Mouse (Mus musculus): ENCODE measurements around the gene Faim. TPM values are rescaled to one million over a fixed set of nuclear protein-coding genes. Genes with fewer than 3 reads are reported as not detected.

The Faim gene
- 23.4 and 24.7 TPM in 2 replicates for total RNA-seq (2014; fragmentation: Nextera tagmentation)
- 59.9 and 86.6 TPM in 2 replicates for total RNA-seq (2017)
- polyA plus RNA-seq (2012), result 22.3 and 24.0 TPM in 2 replicates

DNA sequence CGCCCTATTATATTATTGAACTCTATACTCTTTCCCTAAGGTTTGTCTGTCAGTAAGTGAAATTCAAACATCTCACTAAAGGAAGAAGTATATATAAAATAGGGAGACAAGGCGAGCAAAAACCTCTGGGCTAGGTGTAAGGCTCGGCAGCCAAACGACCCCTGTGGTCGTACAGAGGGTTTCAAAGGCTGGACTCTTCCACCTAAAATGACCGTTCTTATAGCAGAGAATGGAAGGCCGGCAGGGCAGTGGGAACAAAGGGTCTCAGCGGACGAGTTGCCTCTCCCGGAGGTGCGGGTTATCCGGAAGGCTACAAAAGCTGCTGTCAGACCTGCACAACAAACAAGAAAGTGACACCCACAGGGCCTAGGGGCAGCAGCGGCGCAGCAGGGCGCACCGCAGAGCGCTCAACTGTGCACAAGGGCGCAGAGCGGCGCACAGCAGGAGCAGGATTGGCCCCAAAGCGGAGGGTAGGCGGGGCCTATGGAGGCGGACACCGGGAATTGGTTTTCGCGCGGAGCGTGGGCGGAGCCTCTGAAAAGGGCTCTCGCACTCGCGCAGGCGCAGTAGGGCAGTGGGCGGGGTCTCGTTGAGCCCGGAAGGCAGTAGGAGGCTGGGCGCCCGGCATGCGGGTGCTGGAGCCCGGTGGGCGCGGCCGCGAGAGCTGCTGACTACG lies at the start of gene Faim:
Faim (plus strand) TSS at position 574 of the 676 bp plus-strand sequence.
- Histone ChIP-seq H3K36me3 (replicated peaks) (peaks cover 4% of the 10 kb centered on the region), H3K9me3 (replicated peaks) (no peaks in the 10 kb centered on the region), H3K4me3 (ENCODE audit: low read depth, low read length) (peak within 1 kb of the TSS; percentile 96), H3K27me3 (ENCODE audit: insufficient read depth, low read length) (peaks cover 12% of the 10 kb centered on the region), H3K4me1 (ENCODE audit: insufficient read depth, low read depth, low read length) (peaks cover 20% of the 10 kb centered on the region)
- TF ChIP-seq TAL1 (conservative IDR thresholded peaks at IDR 0.05; ENCODE audit: low read depth, low read length) (no peak), POLR2AphosphoS5 (IDR thresholded peaks at IDR 0.05; ENCODE audit: insufficient replicate concordance, low read depth, low read length) (no peak), GATA1 (IDR thresholded peaks at IDR 0.05; ENCODE audit: borderline replicate concordance, low read length) (no peak), GATA2 (IDR thresholded peaks at IDR 0.05; ENCODE audit: borderline replicate concordance, low read depth, low read length) (no peak), CTCF (IDR thresholded peaks at IDR 0.05; ENCODE audit: low read depth, low read length) (no peak)
- ATAC-seq (ENCODE audit: extremely low read depth, insufficient number of reproducible peaks, low FRiP score, poor library complexity, severe bottlenecking) (peak; percentile 99), DNase-seq (ENCODE audit: low spot score) (peak; percentile 95)

GRCm38 (mm10) chr9:98939290-98939689 lies 46.9 kb upstream of the Faim start:
- ATAC-seq (ENCODE audit: extremely low read depth, insufficient number of reproducible peaks, low FRiP score, poor library complexity, severe bottlenecking) (no peak), DNase-seq (ENCODE audit: low spot score) (no peak)
- H3K36me3 ChIP-seq (replicated peaks), result no peaks in the 10 kb centered on the region
- H3K9me3 ChIP-seq (replicated peaks), result no peaks in the 10 kb centered on the region
- no peak overlapping the region for H3K4me3 ChIP-seq (ENCODE audit: low read depth, low read length)
- no peaks in the 10 kb centered on the region for H3K4me1 ChIP-seq (ENCODE audit: insufficient read depth, low read depth, low read length)
- H3K27me3 ChIP-seq (ENCODE audit: insufficient read depth, low read length), result no peaks in the 10 kb centered on the region; the same call in 1 of the 2 replicates
- TF ChIP-seq TAL1 (conservative IDR thresholded peaks at IDR 0.05; ENCODE audit: low read depth, low read length) (no peak), POLR2AphosphoS5 (IDR thresholded peaks at IDR 0.05; ENCODE audit: insufficient replicate concordance, low read depth, low read length) (no peak), GATA1 (IDR thresholded peaks at IDR 0.05; ENCODE audit: borderline replicate concordance, low read length) (no peak), GATA2 (IDR thresholded peaks at IDR 0.05; ENCODE audit: borderline replicate concordance, low read depth, low read length) (no peak), CTCF (IDR thresholded peaks at IDR 0.05; ENCODE audit: low read depth, low read length) (no peak)

DNA sequence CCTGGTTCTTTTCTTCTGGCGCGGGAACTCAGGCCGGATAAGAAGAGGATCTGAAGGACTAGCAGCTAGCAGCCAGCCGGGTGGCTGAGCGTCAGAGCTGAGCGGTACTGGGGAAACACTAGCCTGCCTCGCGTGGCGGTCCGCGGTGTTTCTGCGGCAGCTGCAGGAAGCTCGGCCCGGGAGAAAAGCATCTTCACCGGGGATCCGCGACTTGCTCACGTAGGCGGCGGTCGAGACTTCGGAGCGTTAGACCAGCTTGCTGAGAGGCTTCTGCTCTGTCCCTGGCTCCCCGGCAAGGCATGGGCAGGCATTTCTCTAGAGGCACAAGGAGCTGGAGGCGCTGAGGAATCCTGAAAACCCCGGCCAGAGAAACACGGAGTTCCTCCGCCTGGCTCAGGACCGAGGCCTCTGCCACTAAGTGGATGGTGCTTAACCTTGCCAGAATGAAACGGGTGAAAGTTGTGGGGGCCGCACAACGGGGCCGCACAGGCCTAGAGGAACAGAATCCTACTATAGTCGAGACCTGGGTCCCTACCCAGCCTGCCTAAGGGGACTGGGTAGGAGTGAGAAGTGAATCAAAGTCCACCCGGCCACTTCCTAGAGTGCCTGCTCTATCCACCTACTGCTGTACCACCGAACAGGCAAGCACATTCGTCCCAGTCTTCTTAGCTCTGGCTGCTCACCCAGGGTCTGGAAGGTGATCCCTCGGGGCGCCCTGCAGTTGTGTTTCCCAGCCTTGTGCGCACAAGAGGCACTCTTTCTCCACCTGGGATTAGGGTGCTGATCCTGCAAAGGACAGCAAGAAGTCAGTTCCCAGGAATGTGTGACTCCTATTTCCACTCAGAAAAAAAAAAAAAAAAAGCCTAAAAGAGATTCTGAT lies 33.8 kb upstream of the Faim start:
- Histone ChIP-seq H3K36me3 (replicated peaks) (no peaks in the 10 kb centered on the region), H3K27me3 (ENCODE audit: insufficient read depth, low read length) (no peaks in the 10 kb centered on the region), H3K4me1 (ENCODE audit: insufficient read depth, low read depth, low read length) (no peaks in the 10 kb centered on the region), H3K4me3 (ENCODE audit: low read depth, low read length) (no peak overlapping the region), H3K9me3 (replicated peaks) (peaks cover 32% of the 10 kb centered on the region)
- DNase-seq (ENCODE audit: low spot score) (no peak), ATAC-seq (ENCODE audit: extremely low read depth, insufficient number of reproducible peaks, low FRiP score, poor library complexity, severe bottlenecking) (no peak)
- TF ChIP-seq POLR2AphosphoS5 (IDR thresholded peaks at IDR 0.05; ENCODE audit: insufficient replicate concordance, low read depth, low read length), result no peak
- TF ChIP-seq CTCF (IDR thresholded peaks at IDR 0.05; ENCODE audit: low read depth, low read length), result no peak
- TF ChIP-seq TAL1 (conservative IDR thresholded peaks at IDR 0.05; ENCODE audit: low read depth, low read length), result no peak
- TF ChIP-seq GATA2 (IDR thresholded peaks at IDR 0.05; ENCODE audit: borderline replicate concordance, low read depth, low read length), result no peak
- TF ChIP-seq GATA1 (IDR thresholded peaks at IDR 0.05; ENCODE audit: borderline replicate concordance, low read length), result no peak

DNA sequence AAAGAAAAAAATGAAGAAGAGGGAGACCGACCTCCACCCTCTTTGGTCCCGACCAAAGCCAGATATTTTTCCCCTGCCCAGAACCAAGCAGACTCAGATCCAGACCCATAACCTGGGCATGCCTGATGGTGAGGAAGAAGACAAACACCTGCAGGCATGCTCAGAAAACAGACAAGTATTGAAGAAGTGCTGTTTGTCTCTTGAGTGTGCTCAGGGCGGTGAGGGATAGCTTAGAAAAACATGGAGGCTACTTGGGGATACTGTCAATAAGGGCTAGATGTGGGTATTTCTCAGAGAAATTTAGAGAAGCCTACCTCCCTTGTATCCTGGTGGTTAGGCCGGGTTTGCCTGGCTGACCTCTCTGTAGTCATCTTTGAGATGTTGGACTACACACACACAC lies 32.9 kb upstream of the Faim start:
- no peak for TF ChIP-seq CTCF (IDR thresholded peaks at IDR 0.05; ENCODE audit: low read depth, low read length)
- no peak for TF ChIP-seq TAL1 (conservative IDR thresholded peaks at IDR 0.05; ENCODE audit: low read depth, low read length)
- no peak for TF ChIP-seq GATA2 (IDR thresholded peaks at IDR 0.05; ENCODE audit: borderline replicate concordance, low read depth, low read length)
- no peak for TF ChIP-seq GATA1 (IDR thresholded peaks at IDR 0.05; ENCODE audit: borderline replicate concordance, low read length)
- TF ChIP-seq POLR2AphosphoS5 (IDR thresholded peaks at IDR 0.05; ENCODE audit: insufficient replicate concordance, low read depth, low read length), result no peak
- DNase-seq (ENCODE audit: low spot score), result no peak
- no peak for ATAC-seq (ENCODE audit: extremely low read depth, insufficient number of reproducible peaks, low FRiP score, poor library complexity, severe bottlenecking)
- no peaks in the 10 kb centered on the region for H3K36me3 ChIP-seq (replicated peaks)
- H3K27me3 ChIP-seq (ENCODE audit: insufficient read depth, low read length), result no peaks in the 10 kb centered on the region
- H3K4me3 ChIP-seq (ENCODE audit: low read depth, low read length), result no peak overlapping the region
- H3K9me3 ChIP-seq (replicated peaks), result peaks cover 32% of the 10 kb centered on the region
- no peaks in the 10 kb centered on the region for H3K4me1 ChIP-seq (ENCODE audit: insufficient read depth, low read depth, low read length)

- no peak for TF ChIP-seq POLR2AphosphoS5 (IDR thresholded peaks at IDR 0.05; ENCODE audit: insufficient replicate concordance, low read depth, low read length)
- TF ChIP-seq GATA1 (IDR thresholded peaks at IDR 0.05; ENCODE audit: borderline replicate concordance, low read length), result no peak
- no peak for TF ChIP-seq CTCF (IDR thresholded peaks at IDR 0.05; ENCODE audit: low read depth, low read length)
- no peak for TF ChIP-seq TAL1 (conservative IDR thresholded peaks at IDR 0.05; ENCODE audit: low read depth, low read length)
- TF ChIP-seq GATA2 (IDR thresholded peaks at IDR 0.05; ENCODE audit: borderline replicate concordance, low read depth, low read length), result no peak
- Histone ChIP-seq H3K36me3 (replicated peaks) (no peaks in the 10 kb centered on the region), H3K27me3 (ENCODE audit: insufficient read depth, low read length) (no peaks in the 10 kb centered on the region), H3K4me1 (ENCODE audit: insufficient read depth, low read depth, low read length) (no peaks in the 10 kb centered on the region), H3K4me3 (ENCODE audit: low read depth, low read length) (no peak overlapping the region), H3K9me3 (replicated peaks) (peaks cover 32% of the 10 kb centered on the region)
- ATAC-seq (ENCODE audit: extremely low read depth, insufficient number of reproducible peaks, low FRiP score, poor library complexity, severe bottlenecking) (no peak), DNase-seq (ENCODE audit: low spot score) (no peak)
These were observed 32.3 kb upstream of the Faim start for GRCm38 (mm10) chr9:98953830-98954229.
